Mouse (Mus musculus): ENCODE measurements around the gene Cdc42bpb.

DNA sequence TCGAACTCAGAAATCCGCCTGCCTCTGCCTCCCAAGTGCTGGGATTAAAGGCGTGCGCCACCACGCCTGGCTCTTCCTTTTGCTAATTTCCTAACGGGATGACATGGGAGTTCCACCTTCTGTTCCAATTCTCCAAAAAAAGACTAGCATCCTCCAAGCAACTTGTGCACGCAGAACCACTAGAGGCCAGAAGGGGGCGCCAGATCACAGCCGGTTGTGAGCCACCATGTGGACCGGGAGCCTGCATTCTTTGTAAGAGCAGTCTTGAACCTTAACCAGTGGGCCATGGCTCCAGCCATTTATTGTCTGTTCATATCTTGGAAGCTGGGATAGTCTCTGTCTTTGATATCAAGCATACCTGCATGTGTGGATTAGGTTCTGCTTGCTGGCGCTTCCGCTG, 105.1 kb downstream of the Cdc42bpb start:
- TF ChIP-seq CTCF (IDR thresholded peaks at IDR 0.05) (no peak; the same call in 1 of the 2 replicates), EP300 (IDR thresholded peaks at IDR 0.05; ENCODE audit: insufficient read depth, low read depth, low read length) (no peak), POLR2A (IDR thresholded peaks at IDR 0.05; ENCODE audit: insufficient read depth, low read depth, low read length) (no peak)

Measured in heart, adult 2 months (tissue).